Mouse (Mus musculus): ENCODE measurements around the gene Nepro. TPM values are rescaled to one million over a fixed set of nuclear protein-coding genes. Genes with fewer than 3 reads are reported as not detected.

Nepro gene
- total RNA-seq, 2 experiments from 2014 or later, result 0.96 to 4.6 TPM

GRCm38 (mm10) chr16:44701155-44701554, 22.9 kb upstream of the Nepro start:
- ATAC-seq (replicated peaks; ENCODE audit: low FRiP score, poor library complexity, severe bottlenecking), result no peak

GRCm38 (mm10) chr16:44702272-44702671, 21.8 kb upstream of the Nepro start:
- no peak for ATAC-seq (replicated peaks; ENCODE audit: low FRiP score, poor library complexity, severe bottlenecking)

GRCm38 (mm10) chr16:44703458-44703857, 20.6 kb upstream of the Nepro start:
- ATAC-seq (replicated peaks; ENCODE audit: low FRiP score, poor library complexity, severe bottlenecking), result no peak

- no peak for ATAC-seq (replicated peaks; ENCODE audit: low FRiP score, poor library complexity, severe bottlenecking)
These were observed 7.6 kb upstream of the Nepro start for GRCm38 (mm10) chr16:44716305-44717140.

GRCm38 (mm10) chr16:44717141-44717634, 6.9 kb upstream of the Nepro start:
- no peak for ATAC-seq (replicated peaks; ENCODE audit: low FRiP score, poor library complexity, severe bottlenecking)

GRCm38 (mm10) chr16:44717838-44718237, 6.3 kb upstream of the Nepro start:
- ATAC-seq (replicated peaks; ENCODE audit: low FRiP score, poor library complexity, severe bottlenecking), result no peak

- no peak for ATAC-seq (replicated peaks; ENCODE audit: low FRiP score, poor library complexity, severe bottlenecking)
These were observed 4.8 kb upstream of the Nepro start for GRCm38 (mm10) chr16:44719349-44719748.

GRCm38 (mm10) chr16:44720518-44720917, 3.6 kb upstream of the Nepro start:
- ATAC-seq (replicated peaks; ENCODE audit: low FRiP score, poor library complexity, severe bottlenecking), result no peak

GRCm38 (mm10) chr16:44722666-44723065, 1.4 kb upstream of the Nepro start:
- ATAC-seq (replicated peaks; ENCODE audit: low FRiP score, poor library complexity, severe bottlenecking), result no peak

- 0 out of 2 replicates have a peak, but pooled peaks have one; percentile 7 for ATAC-seq (replicated peaks; ENCODE audit: low FRiP score, poor library complexity, severe bottlenecking)
These were observed 746 bp downstream of the Nepro start for GRCm38 (mm10) chr16:44724847-44725246.

GRCm38 (mm10) chr16:44725286-44726223, 1.5 kb downstream of the Nepro start:
- ATAC-seq (replicated peaks; ENCODE audit: low FRiP score, poor library complexity, severe bottlenecking), result peak; percentile 71

GRCm38 (mm10) chr16:44727525-44727924, 3.4 kb downstream of the Nepro start:
- ATAC-seq (replicated peaks; ENCODE audit: low FRiP score, poor library complexity, severe bottlenecking), result no peak

- no peak for ATAC-seq (replicated peaks; ENCODE audit: low FRiP score, poor library complexity, severe bottlenecking)
These were observed 10.0 kb downstream of the Nepro start for GRCm38 (mm10) chr16:44734059-44734458.

GRCm38 (mm10) chr16:44735676-44736075, 11.6 kb downstream of the Nepro start:
- ATAC-seq (replicated peaks; ENCODE audit: low FRiP score, poor library complexity, severe bottlenecking), result no peak

GRCm38 (mm10) chr16:44736118-44736517, 12.0 kb downstream of the Nepro start:
- no peak for ATAC-seq (replicated peaks; ENCODE audit: low FRiP score, poor library complexity, severe bottlenecking)

GRCm38 (mm10) chr16:44742753-44743152, 18.7 kb downstream of the Nepro start:
- ATAC-seq (replicated peaks; ENCODE audit: low FRiP score, poor library complexity, severe bottlenecking), result no peak

GRCm38 (mm10) chr16:44745471-44745865, 21.4 kb downstream of the Nepro start:
- ATAC-seq (replicated peaks; ENCODE audit: low FRiP score, poor library complexity, severe bottlenecking), result peak; percentile 23; the same call in 1 of the 2 replicates

- ATAC-seq (replicated peaks; ENCODE audit: low FRiP score, poor library complexity, severe bottlenecking), result peak; percentile 96
These were observed 21.9 kb downstream of the Nepro start, which contains the start of gene Gtpbp8 for GRCm38 (mm10) chr16:44745866-44746562. Gtpbp8 (minus strand) TSS chr16:44746363.

GRCm38 (mm10) chr16:44748007-44748406, 23.9 kb downstream of the Nepro start:
- no peak for ATAC-seq (replicated peaks; ENCODE audit: low FRiP score, poor library complexity, severe bottlenecking)

- no peak for ATAC-seq (replicated peaks; ENCODE audit: low FRiP score, poor library complexity, severe bottlenecking)
These were observed 33.6 kb downstream of the Nepro start for GRCm38 (mm10) chr16:44757700-44758099.
